Mouse (Mus musculus): Measurements from ENCODE around the gene Olfr410.

GRCm38 (mm10) chr11:74337931-74338330 is at the start of gene Olfr410:
- TF ChIP-seq FLI1 (IDR thresholded peaks at IDR 0.05; ENCODE audit: low read length), result no peak
- no peak for TF ChIP-seq GATA1 (IDR thresholded peaks at IDR 0.05; ENCODE audit: borderline replicate concordance, low read length)
